Mouse (Mus musculus) liver, adult (tissue): ENCODE results near the gene Ski.

ENCODE experiments used
- GATA4 ChIP-seq: IDR thresholded peaks from 2 replicates; pipeline ENCODE4 v1.6.1; 2014; ENCODE audit warnings: mild to moderate bottlenecking, low read length; ENCODE audit not compliant: insufficient replicate concordance

The Ski gene

GRCm38 (mm10) chr4:155178274-155178673, 44.1 kb downstream of the Ski start:
- TF ChIP-seq GATA4, result no peak

GRCm38 (mm10) chr4:155176210-155176609, 46.2 kb downstream of the Ski start:
- no peak for TF ChIP-seq GATA4

- TF ChIP-seq GATA4, result no peak
These were observed 48.3 kb downstream of the Ski start for GRCm38 (mm10) chr4:155173822-155174785.

GRCm38 (mm10) chr4:155172909-155173821, 49.2 kb downstream of the Ski start:
- TF ChIP-seq GATA4, result no peak; the same call in 1 of the 2 replicates

DNA sequence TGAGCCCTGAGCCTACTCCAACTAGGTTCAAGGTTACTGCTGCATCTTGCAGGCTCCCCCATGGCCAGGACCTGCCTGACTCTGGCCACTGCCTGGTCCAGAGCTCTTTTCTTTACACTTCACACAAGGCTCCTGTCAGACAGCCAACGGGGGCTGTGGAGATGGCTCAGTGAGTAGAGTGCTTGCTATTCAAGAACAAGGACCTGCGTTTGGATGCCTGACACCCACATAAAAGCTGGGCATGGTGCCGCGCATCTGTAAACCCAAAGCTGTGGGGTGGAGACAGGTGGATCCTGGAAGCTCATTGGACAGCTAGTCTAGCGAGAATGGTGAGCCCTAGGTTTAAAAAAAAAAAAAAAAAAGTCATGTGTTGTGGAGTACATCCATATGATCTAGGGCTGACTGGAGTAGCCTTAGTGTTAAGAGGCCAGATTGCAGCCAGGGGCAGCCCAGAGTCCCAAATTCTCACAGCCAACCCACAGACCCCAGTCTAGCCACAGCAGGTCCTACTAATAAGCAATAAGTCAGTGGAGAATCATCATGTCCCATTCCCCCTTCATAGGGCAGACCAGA, 50.3 kb downstream of the Ski start:
- TF ChIP-seq GATA4, result no peak

- TF ChIP-seq GATA4, result no peak
These were observed 51.7 kb downstream of the Ski start for GRCm38 (mm10) chr4:155170614-155171212.

DNA sequence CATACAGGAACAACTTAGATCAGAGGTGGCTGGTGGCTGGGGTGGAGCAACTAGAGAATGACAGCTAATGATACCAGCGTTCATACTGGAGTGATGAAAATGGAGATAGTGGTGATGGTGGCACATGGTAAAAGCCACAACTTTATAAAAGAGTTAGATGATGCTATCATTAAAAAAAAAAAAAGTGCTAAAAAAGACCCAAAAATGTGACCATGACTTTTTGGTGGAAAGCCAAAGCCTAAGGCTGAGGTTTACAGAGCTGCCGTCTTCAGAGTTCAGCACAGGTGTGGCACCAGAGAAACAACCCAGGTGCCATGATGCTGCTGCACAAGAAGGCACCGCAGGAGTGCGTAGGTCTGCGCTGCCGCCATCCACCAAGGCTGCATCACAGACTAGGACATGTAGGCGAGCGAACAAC, 53.5 kb downstream of the Ski start:
- TF ChIP-seq GATA4, result no peak

DNA sequence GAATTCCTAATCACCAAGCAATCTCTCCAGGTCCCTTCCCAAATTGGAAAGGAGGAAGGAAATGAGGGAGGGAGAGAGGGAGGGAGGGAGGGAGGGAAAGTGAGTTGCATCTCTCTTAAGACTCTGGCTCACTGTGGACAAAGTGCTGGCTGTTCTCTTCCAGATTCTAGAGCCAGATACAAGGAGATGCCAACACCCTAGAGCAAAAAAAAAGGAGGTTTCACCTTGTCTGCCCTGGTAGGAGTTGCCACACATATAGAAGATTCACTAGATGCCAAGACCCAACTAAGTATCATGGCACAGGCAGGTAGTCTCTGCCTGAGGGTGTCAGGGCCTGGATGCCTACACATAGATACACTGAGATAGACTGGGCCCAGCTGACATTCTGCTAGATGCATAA, 56.5 kb downstream of the Ski start:
- no peak for TF ChIP-seq GATA4

DNA sequence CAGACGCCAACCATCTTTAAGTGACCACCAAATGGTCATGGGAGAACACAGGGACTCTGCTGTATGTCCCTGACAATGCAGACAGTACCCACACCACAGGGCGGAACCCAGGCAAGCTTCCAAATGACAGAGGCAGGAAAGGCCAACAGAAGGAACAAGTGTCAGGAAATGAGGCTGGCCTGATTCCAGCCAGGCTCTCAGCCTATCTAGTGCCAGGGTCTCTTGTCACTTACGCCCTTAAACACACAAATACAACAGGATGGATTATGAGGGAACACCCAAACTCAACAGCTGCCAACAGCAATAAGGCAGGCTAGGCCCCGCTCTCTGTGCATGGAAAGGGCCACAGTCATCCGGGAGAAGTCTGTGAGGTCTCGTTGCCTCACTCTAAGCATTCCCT, 57.8 kb downstream of the Ski start:
- no peak; the same call in 1 of the 2 replicates for TF ChIP-seq GATA4

DNA sequence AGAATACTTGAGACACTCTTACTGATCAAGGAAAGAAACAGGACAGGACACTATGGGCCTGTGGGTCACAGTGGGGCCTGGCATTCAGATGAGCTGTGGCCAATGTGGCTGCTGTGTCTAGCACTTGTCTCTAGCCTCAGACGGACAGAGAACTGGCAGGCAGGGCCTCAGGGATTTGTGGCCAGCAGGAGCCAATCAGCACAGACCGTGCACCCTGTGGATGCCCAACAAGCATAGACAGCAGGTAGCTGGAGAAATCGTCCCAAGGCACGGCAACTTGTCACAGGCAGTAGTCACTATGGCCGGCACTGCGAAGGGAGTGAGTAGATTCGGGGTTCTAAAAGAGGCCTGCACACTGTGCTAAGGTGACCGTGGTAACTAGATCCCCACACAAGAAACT, 58.7 kb downstream of the Ski start:
- TF ChIP-seq GATA4, result no peak

- no peak for TF ChIP-seq GATA4
These were observed 59.1 kb downstream of the Ski start for GRCm38 (mm10) chr4:155163320-155163651.

DNA sequence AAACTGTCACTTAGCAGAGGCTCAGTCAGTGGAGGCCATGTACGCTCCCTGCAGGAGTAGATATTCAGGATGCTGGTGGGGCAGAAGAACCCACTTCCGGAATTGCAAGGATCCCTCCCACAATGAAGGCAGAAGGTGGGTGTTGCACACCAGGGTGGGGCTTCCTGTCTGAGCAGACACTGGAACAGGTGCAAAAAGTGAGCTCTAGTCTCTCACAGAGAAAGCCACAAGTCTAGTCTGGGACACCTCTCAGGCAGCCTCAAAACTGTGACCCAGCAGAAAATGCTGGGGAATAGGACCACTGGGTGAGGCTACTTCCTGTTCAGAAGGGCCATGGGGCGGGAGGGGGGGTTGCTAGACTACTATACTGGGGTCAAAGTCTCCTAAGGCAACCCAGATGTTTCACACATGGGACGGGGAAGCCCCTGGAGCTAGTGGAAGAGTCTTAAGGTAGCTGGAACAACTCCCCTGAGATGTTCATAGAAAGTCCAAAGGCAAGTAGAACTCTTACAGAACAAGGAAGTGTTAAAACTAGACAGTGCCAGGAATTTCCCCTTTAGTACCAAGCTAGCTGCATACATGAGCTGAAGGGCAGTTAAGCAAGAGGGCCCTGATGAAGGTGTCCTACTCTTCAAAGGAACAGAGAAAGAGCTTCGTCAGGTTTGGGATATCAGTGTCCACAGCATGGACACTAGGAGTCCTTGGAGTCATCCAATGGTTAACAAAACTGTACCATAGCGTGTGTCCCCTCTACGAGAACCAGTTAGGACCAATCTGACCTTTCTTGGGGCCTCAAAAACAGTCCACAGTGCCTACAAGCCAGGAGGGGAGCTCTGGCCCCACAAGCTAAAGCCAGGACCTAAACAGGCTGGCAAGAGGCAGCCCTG, 59.7 kb downstream of the Ski start:
- no peak for TF ChIP-seq GATA4

DNA sequence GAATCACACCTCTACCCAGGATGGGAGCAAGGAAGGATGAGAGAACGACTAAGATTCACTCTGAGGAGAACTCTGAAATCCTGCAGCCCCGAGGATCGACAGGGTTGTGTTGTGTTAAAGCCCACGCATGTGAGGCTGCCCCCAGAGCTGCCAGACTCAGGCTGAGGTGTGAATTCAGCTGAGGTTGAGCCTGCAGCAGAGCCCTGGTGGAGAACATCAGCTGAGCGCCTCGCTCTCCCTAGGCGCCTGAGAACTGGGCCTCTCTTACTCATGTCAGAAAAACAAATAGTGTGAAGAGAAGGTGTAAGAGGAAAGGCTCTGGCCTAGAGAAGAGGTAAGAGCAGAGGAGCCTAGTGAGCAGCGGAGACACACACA, 63.9 kb downstream of the Ski start:
- no peak for TF ChIP-seq GATA4

DNA sequence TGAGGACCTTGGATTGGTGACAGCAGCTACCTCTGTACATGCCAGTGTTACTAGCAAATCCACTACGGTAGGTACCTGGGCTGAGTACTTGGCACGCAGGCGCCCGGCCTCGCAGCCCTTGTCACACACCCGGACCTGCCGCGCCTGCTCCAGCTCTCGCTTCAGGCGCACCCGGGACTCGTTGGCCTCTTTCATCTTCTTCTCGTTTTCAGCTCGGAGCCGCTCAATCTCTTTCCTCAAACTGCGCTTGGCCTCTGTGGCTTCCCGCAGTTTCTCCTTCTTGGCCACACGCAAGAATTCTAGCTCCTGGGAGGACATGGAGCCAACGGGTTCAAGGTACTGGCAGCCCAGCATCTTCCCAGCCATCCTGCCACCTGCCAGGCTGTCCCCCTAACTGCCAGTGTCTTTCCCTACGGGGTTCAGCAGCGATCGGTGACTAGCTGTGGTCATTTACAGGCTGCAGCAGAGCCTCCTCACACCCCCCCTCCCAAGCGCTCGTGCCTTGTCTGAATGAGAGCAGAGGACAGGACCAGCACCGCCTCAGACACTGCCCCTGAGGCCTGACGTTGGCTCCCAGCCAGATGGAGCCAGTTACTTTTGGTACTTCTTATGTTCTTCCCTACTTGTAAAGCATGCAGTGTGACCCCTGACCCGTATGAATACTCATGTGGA, 64.4 kb downstream of the Ski start:
- TF ChIP-seq GATA4, result no peak

- no peak for TF ChIP-seq GATA4
These were observed 65.7 kb downstream of the Ski start for GRCm38 (mm10) chr4:155156734-155157133.
